Mouse (Mus musculus): ENCODE results near the gene Syn3. TPM values are rescaled to one million over a fixed set of nuclear protein-coding genes. Genes with fewer than 3 reads are reported as not detected.

The Syn3 gene
- polyA plus RNA-seq, 1 experiment from 2014 or later: 7.6 TPM

DNA sequence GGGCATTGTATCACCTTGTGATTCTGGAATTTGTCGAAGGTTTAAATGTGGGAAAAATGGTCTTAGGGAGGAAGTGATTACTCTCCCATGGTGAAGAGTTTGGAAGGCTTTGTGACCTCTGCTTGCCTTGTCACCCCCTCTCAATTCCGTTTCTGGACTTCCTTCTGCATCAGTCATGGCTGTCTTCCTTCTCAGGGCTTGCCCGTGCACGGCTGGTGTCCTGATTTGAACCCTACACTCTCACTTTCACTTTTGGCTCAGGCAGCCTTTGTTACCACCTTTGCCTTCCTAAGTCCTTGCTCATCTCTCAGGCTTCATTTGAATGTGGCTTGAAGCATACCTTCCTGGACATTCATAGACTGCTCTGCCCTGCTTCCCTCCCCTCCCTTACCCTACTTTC is 424.6 kb downstream of the Syn3 start:
- H3K27ac ChIP-seq: no peak overlapping the region
- no peak for ATAC-seq
- H3K4me1 ChIP-seq: peaks cover 5% of the 10 kb centered on the region
- no peak overlapping the region for H3K4me3 ChIP-seq
- H3K36me3 ChIP-seq (ENCODE audit: poor library complexity, severe bottlenecking): no peaks in the 10 kb centered on the region; the same call in 1 of the 2 replicates
- H3K9me3 ChIP-seq (replicated peaks): peaks cover 5% of the 10 kb centered on the region; the same call in 1 of the 2 replicates
- no peaks in the 10 kb centered on the region for H3K27me3 ChIP-seq
- no peak overlapping the region for H3K9ac ChIP-seq
- WGBS: 89% methylated on average over 4 of the region's 4 CpGs
- H3K4me2 ChIP-seq: no peak overlapping the region

DNA sequence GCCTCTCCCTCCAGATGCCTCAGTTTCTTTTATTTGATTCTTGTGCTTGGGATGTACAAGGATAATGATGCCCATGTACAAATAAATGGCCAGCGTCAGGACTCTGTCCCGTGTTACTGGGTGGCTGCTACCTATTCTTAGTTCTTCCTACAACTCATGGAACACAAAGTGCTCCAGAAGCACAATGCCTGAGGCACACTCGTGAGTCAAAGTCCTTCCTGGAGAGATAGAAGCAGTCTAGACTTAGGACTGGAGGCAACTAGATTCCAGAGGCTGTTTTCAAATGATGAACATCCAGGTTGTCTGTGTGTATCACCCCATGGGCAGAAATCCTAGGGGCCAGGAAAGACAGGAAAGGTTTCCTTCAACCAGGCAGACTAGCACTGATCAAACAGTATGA is 427.9 kb downstream of the Syn3 start:
- Histone ChIP-seq H3K9me3 (replicated peaks) (peaks cover 5% of the 10 kb centered on the region; the same call in 1 of the 2 replicates), H3K27ac (no peak overlapping the region), H3K27me3 (no peaks in the 10 kb centered on the region), H3K9ac (no peak overlapping the region), H3K36me3 (ENCODE audit: poor library complexity, severe bottlenecking) (no peaks in the 10 kb centered on the region; the same call in 1 of the 2 replicates), H3K4me1 (peaks cover 9% of the 10 kb centered on the region), H3K4me3 (no peak overlapping the region), H3K4me2 (no peak overlapping the region)
- ATAC-seq: no peak
- WGBS: 90% methylated on average over 3 of the region's 3 CpGs

DNA sequence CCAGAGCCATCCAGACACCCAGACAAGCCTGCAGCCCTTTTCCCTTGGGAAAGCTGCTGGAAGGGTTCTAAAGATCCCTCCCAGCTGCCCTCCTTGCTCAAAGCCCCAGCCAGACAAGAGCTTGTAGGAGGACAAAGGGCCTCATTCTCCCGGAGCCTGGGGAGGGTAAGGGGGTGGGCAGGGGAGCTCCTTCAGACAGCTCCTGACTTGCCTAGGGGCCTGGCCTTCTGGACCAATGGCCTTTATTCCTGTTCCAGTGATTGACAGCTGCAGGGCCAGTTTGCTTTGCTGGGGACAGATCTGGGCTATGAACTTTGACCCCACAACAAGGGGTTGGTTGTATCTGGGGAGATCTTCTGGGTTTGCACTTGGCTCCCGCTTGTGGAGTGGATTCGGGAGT is 429.4 kb downstream of the Syn3 start:
- H3K4me2 ChIP-seq: no peak overlapping the region
- H3K9ac ChIP-seq: 0 out of 2 replicates have a peak overlapping the region, but pooled peaks have one; percentile 26
- H3K4me3 ChIP-seq: no peak overlapping the region
- peaks cover 9% of the 10 kb centered on the region for H3K4me1 ChIP-seq
- H3K9me3 ChIP-seq (replicated peaks): peaks cover 5% of the 10 kb centered on the region; the same call in 1 of the 2 replicates
- ATAC-seq: peak; percentile 57; the same call in 1 of the 2 replicates
- no peaks in the 10 kb centered on the region for H3K27me3 ChIP-seq
- H3K36me3 ChIP-seq (ENCODE audit: poor library complexity, severe bottlenecking): no peaks in the 10 kb centered on the region; the same call in 1 of the 2 replicates
- H3K27ac ChIP-seq: peak overlapping the region; percentile 27; the same call in 1 of the 2 replicates
- 15% methylated on average over 3 of the region's 3 CpGs for WGBS

DNA sequence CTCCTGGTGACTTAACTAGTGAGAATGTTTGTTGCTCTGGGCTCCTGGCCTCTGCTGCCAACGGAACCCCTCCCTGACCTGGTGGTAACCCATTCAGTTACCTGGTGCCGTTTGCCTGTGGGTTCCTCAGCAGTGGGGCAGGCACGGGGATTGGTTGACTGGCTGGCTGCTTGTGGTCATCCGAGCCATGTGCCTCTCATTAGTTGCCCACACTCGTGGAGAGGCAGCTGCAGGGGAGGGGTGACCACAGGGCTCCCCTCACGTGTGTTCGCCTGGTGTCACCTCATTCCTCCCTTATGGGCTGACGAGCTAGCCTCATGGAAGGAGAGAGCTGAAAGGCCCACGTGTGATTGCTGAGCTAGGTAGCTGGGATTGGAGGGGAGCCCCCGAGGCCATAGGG is 430.8 kb downstream of the Syn3 start:
- Histone ChIP-seq H3K4me1 (peaks cover 9% of the 10 kb centered on the region), H3K27ac (no peak overlapping the region), H3K9me3 (replicated peaks) (no peaks in the 10 kb centered on the region), H3K4me2 (no peak overlapping the region), H3K4me3 (no peak overlapping the region), H3K9ac (no peak overlapping the region), H3K27me3 (no peaks in the 10 kb centered on the region), H3K36me3 (ENCODE audit: poor library complexity, severe bottlenecking) (no peaks in the 10 kb centered on the region)
- 75% methylated on average over 10 of the region's 10 CpGs for WGBS
- no peak for ATAC-seq

DNA sequence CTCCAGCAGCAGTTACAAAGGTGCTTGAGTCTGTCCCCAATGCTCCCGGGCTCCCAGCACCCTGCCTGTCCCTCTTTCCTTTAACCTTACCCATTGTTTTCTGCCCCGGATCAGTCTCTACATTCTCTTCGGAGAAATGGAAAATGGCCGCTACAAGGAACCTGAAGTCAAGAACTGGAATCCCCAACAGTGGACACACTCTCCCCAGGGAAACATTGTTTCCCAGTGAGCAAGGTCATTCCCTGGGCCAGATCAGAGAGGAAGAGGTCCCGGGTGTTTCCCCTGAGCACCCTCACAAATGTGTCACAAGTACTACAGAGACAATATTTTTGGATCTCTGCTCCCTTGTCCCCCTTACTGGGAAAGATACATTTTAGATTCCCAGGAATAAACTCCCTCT is 432.0 kb downstream of the Syn3 start:
- Histone ChIP-seq H3K9me3 (replicated peaks) (no peaks in the 10 kb centered on the region), H3K4me1 (peaks cover 9% of the 10 kb centered on the region), H3K9ac (no peak overlapping the region), H3K4me3 (no peak overlapping the region), H3K36me3 (ENCODE audit: poor library complexity, severe bottlenecking) (no peaks in the 10 kb centered on the region), H3K27me3 (no peaks in the 10 kb centered on the region), H3K27ac (no peak overlapping the region), H3K4me2 (no peak overlapping the region)
- no peak for ATAC-seq
- 78% methylated on average over 5 of the region's 5 CpGs for WGBS

DNA sequence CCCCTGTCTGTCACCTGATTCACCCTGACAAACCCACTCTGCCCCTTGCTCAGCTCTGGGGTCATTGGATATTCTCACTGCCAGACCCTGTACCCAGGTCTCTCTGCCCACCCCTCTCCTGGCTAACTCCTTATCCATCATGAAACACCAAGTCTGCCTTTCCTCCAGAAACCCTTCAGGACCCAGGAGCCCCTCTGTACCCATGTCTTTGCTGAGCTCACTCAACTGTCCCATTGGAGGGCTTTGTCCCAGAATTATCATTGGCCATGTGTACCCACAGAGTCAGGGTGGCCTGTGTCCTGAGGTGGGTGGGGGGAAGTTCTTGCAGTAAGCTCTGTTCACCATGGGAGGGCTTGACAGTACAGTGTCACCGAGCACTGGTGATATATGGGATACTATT is 433.0 kb downstream of the Syn3 start:
- no peaks in the 10 kb centered on the region for H3K36me3 ChIP-seq (ENCODE audit: poor library complexity, severe bottlenecking)
- H3K9ac ChIP-seq: no peak overlapping the region
- H3K4me1 ChIP-seq: peaks cover 9% of the 10 kb centered on the region
- no peak overlapping the region for H3K4me3 ChIP-seq
- no peaks in the 10 kb centered on the region for H3K27me3 ChIP-seq
- H3K27ac ChIP-seq: no peak overlapping the region
- no peak overlapping the region for H3K4me2 ChIP-seq
- ATAC-seq: no peak
- WGBS: 86% methylated on average over 1 of the region's 1 CpGs
- H3K9me3 ChIP-seq (replicated peaks): no peaks in the 10 kb centered on the region

DNA sequence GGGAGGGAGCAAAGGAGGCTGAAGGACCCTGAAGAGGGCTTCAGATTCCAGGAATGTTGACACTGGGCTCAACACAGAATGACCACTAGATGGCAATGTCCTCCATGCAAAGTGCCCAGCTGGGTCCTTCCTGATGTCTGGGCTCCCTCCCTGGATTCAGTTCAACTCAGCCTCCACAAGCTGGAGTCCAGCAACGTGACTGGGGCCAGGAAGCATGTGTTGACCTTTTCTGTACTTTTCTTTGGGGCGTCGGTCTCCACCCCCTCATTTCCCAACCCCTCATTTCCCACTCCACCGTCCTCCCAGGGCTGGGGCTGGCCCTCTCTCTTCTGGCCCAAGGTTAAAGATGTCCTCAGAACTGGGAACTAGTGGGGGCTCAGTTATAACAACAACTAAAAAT is 433.8 kb downstream of the Syn3 start:
- 11% methylated on average over 4 of the region's 4 CpGs for WGBS
- H3K9me3 ChIP-seq (replicated peaks): no peaks in the 10 kb centered on the region
- peak; percentile 85 for ATAC-seq
- no peak overlapping the region for H3K9ac ChIP-seq
- no peaks in the 10 kb centered on the region for H3K27me3 ChIP-seq
- peaks cover 9% of the 10 kb centered on the region for H3K4me1 ChIP-seq
- no peak overlapping the region for H3K27ac ChIP-seq
- H3K4me3 ChIP-seq: no peak overlapping the region
- H3K4me2 ChIP-seq: no peak overlapping the region
- no peaks in the 10 kb centered on the region for H3K36me3 ChIP-seq (ENCODE audit: poor library complexity, severe bottlenecking)

DNA sequence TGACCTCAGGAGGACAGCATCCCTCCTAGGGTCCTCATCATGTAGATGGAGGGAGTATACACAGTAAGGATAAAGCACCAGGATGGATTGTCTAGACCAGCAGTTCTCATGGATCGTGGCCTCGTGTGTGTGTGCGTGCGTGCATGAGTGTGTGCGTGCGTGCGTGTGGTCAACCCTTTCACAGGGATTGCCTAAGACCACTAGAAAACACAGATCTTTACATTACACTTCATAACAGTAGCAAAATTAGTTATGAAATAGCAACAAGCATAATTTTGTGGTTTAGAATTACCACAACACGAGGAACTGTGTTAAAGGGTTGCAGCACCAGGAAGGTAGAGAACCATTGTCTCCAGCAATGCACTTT is 435.7 kb downstream of the Syn3 start:
- Histone ChIP-seq H3K4me3 (no peak overlapping the region), H3K27ac (no peak overlapping the region), H3K9me3 (replicated peaks) (no peaks in the 10 kb centered on the region), H3K4me2 (no peak overlapping the region), H3K27me3 (no peaks in the 10 kb centered on the region), H3K36me3 (ENCODE audit: poor library complexity, severe bottlenecking) (no peaks in the 10 kb centered on the region), H3K9ac (no peak overlapping the region), H3K4me1 (no peaks in the 10 kb centered on the region)
- ATAC-seq: no peak
- WGBS: 96% methylated on average over 8 of the region's 8 CpGs

DNA sequence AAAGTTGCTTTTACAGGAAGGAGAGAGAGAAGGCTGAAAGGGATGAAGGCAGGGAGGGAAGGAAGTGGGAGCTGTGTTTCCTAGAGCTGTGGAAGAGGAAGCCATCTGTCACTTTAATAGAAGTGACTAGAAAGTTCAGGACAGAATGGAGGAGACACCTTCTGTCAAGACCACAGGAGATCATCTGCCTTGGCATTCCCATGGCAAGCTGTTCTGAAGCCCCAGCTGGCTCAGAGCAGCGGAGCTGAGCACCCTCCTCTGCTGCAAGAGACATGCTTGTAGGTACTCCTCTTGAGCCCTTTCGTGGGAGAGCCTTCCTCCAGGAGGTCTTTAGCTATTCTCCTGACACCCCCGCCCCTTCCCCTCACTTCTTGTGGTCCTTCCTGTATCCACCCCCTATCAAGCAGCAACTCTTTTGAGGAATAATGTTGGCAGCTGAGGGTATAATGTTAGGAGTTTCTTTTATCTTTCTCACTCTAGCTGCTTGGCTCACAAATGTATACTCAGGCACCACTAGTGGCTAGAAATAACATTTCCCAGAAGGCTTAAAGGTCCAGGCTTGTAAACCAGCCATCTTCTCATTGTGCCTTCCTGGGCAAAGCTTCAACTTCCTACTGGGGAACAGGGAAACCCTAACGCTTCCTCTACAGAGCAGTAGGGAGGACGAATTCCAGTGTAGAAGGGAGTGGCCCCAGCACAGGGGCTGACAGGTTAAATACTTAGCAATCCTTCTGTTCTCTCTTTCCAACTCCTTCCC is 436.3 kb downstream of the Syn3 start:
- Histone ChIP-seq H3K27me3 (no peaks in the 10 kb centered on the region), H3K27ac (no peak overlapping the region), H3K4me1 (no peaks in the 10 kb centered on the region), H3K9ac (no peak overlapping the region), H3K4me2 (no peak overlapping the region), H3K9me3 (replicated peaks) (no peaks in the 10 kb centered on the region), H3K4me3 (no peak overlapping the region), H3K36me3 (ENCODE audit: poor library complexity, severe bottlenecking) (no peaks in the 10 kb centered on the region)
- WGBS: 66% methylated on average over 5 of the region's 5 CpGs
- no peak for ATAC-seq

DNA sequence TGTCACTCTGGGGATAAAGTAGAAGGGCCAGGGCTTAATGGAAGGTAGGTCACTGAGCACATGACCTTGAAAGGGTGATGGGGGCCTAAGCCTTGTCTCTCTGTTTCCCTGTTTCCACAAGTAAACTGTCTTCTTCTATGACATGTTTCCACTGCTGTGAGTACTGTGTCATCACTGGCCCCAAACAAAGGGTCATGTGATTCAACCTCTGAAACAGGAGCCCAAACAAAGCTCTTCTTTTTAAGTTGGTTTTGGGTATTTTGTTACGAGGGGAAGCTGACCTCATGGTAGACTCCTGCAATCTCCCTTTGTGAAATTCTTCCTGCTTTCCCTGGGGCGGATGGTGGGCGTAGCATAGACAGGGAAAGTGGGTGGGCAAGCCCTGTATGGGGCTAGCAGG is 438.4 kb downstream of the Syn3 start:
- Histone ChIP-seq H3K4me3 (no peak overlapping the region), H3K36me3 (ENCODE audit: poor library complexity, severe bottlenecking) (peaks cover 19% of the 10 kb centered on the region), H3K4me1 (no peaks in the 10 kb centered on the region), H3K27ac (no peak overlapping the region), H3K4me2 (no peak overlapping the region), H3K27me3 (no peaks in the 10 kb centered on the region), H3K9ac (no peak overlapping the region), H3K9me3 (replicated peaks) (no peaks in the 10 kb centered on the region)
- 40% methylated on average over 3 of the region's 3 CpGs for WGBS
- no peak for ATAC-seq

DNA sequence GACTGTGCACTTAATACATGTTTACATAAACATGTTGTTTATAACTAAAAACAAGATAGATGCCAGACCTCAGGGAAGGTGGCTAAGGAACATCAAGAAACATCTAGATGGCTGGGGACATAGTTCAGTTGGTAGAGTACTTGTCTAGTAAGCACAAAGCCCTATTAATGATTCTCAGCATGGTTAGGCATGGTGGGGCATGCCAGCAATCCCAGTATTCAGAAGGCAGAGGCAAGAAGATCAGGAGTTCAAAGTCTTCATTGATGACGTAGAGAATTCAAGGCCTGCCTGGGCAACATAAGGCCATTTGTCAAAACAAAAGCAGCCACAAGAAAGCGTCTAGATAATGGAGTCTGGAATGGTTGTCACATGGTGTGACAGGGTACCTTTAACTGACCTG is 441.0 kb downstream of the Syn3 start:
- H3K36me3 ChIP-seq (ENCODE audit: poor library complexity, severe bottlenecking): peaks cover 21% of the 10 kb centered on the region
- no peak overlapping the region for H3K9ac ChIP-seq
- ATAC-seq: no peak
- H3K27me3 ChIP-seq: no peaks in the 10 kb centered on the region
- H3K4me3 ChIP-seq: no peak overlapping the region
- H3K27ac ChIP-seq: no peak overlapping the region
- H3K4me1 ChIP-seq: no peaks in the 10 kb centered on the region
- H3K4me2 ChIP-seq: no peak overlapping the region
- WGBS: 57% methylated on average over 2 of the region's 2 CpGs
- no peaks in the 10 kb centered on the region for H3K9me3 ChIP-seq (replicated peaks)

DNA sequence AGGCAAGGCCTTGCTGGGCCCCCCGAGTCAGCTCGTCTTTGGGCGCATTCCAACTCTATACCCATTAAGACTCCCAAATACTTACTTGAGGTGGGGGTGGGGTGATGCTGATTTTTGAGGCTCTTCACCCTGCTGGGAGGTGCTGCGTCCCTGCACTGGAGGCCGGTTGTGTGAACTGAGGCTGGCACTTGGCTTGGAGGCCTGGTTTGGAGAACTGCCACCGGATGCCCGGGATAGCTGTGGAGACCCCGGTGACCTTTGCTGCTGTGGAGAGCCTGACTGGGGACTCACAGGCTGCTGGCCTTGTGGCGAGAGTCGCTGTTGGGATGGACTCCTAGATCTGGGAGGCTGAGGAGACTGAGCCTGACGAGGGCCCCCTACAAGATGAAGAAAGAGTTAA is 441.4 kb downstream of the Syn3 start:
- no peak for ATAC-seq
- 92% methylated on average over 11 of the region's 11 CpGs for whole genome bisulfite sequencing
- no peak overlapping the region for H3K4me3 ChIP-seq
- H3K4me1 ChIP-seq: no peaks in the 10 kb centered on the region
- H3K27ac ChIP-seq: no peak overlapping the region
- H3K4me2 ChIP-seq: no peak overlapping the region
- H3K36me3 ChIP-seq (ENCODE audit: poor library complexity, severe bottlenecking): peaks cover 21% of the 10 kb centered on the region
- no peaks in the 10 kb centered on the region for H3K27me3 ChIP-seq
- no peak overlapping the region for H3K9ac ChIP-seq
- no peaks in the 10 kb centered on the region for H3K9me3 ChIP-seq (replicated peaks)
